Mouse (Mus musculus) stomach, embryonic 16.5 days (tissue): ENCODE measurements around the gene Smim13. TPM values are rescaled to one million over a fixed set of nuclear protein-coding genes. Genes with fewer than 3 reads are reported as not detected.
A peak's percentile ranks its signal among the peaks of the same experiment; 100 is the strongest.
"Not testable (repeated sequence)": the region's sequence is repeated elsewhere in the genome, so short reads cannot be mapped to it uniquely, and the experiment has no call there.

ENCODE experiments used
- ATAC-seq: fragments of 200-750 bp; cut with Nextera tagmentation; 2 replicates; pipeline ENCODE4 v1.8.0; 2017; ENCODE audit warnings: moderate number of reproducible peaks, moderate TSS enrichment; ENCODE audit not compliant: insufficient read depth, low FRiP score
- H3K27ac ChIP-seq: fragments of 300-500 bp; sonication (generic); 2 replicates; pipeline ENCODE4 v1.5.1; 2014; ENCODE audit warnings: low read length
- H3K27me3 ChIP-seq: fragments of 300-500 bp; sonication (generic); 2 replicates; pipeline ENCODE4 v1.6.1; 2014; ENCODE audit warnings: low read length, control low read depth, mixed read lengths; ENCODE audit not compliant: control insufficient read depth, insufficient read depth
- H3K36me3 ChIP-seq: fragments of 300-500 bp; sonication (generic); 2 replicates; pipeline ENCODE4 v1.6.1; 2014; ENCODE audit warnings: low read length; ENCODE audit not compliant: control insufficient read depth, insufficient read depth
- H3K4me1 ChIP-seq: fragments of 300-500 bp; sonication (generic); 2 replicates; pipeline ENCODE4 v1.6.1; 2014; ENCODE audit warnings: low read length, control low read depth, mixed read lengths; ENCODE audit not compliant: control insufficient read depth, insufficient read depth
- H3K4me2 ChIP-seq: fragments of 300-500 bp; sonication (generic); 2 replicates; pipeline ENCODE4 v1.6.1; 2014; ENCODE audit warnings: low read depth, low read length, mixed read lengths
- H3K4me3 ChIP-seq: fragments of 300-500 bp; sonication (generic); replicated peaks from 2 replicates; pipeline ENCODE4 v1.5.1; 2014; ENCODE audit warnings: mild to moderate bottlenecking, low read length
- H3K9ac ChIP-seq: fragments of 300-500 bp; sonication (generic); 2 replicates; pipeline ENCODE4 v1.6.1; 2014; ENCODE audit warnings: low read length
- H3K9me3 ChIP-seq: fragments of 300-500 bp; sonication (generic); replicated peaks from 2 replicates; pipeline ENCODE4 v1.6.1; 2016; ENCODE audit warnings: low read length, control low read depth; ENCODE audit not compliant: control insufficient read depth
- WGBS: fragments of 180-500 bp; shearing (Covaris S2); extraction: QIAGEN DNeasy Blood & Tissue Kit; methylation state at CpG from one replicate; pipeline ENCODE4 v1.1.7; 2014; 5-methylcytosine and 5-hydroxymethylcytosine counted together
- polyA plus RNA-seq: library from polyadenylated mRNA; unstranded; fragments of >200 nt; fragmentation: Nextera tagmentation; extraction: Ambion mirVana; gene quantifications from 2 replicates; pipeline ENCODE4 v1.2.1, GENCODE M21; 2015

Gene Smim13
- 14.1 and 14.4 TPM in 2 replicates for polyA plus RNA-seq

GRCm38 (mm10) chr13:41249538-41250317, at the start of gene Smim13:
TSS of gene Smim13 (plus strand) at chr13:41249844.
- Histone ChIP-seq H3K9ac (peak within 1 kb of the TSS; percentile 91), H3K4me2 (peak within 1 kb of the TSS; percentile 82), H3K4me3 (peak within 1 kb of the TSS; percentile 85), H3K4me1 (peaks cover 15% of the 10 kb centered on the region), H3K27me3 (no peaks in the 10 kb centered on the region), H3K36me3 (no peaks in the 10 kb centered on the region), H3K27ac (peak within 1 kb of the TSS; percentile 89), H3K9me3 (no peaks in the 10 kb centered on the region)
- WGBS: under 1% methylated on average over 71 of the region's 78 CpGs
- ATAC-seq: peak; percentile 95

GRCm38 (mm10) chr13:41200861-41201260, 48.8 kb upstream of the Smim13 start:
- H3K4me3 ChIP-seq: no peak overlapping the region
- 69% methylated on average over 2 of the region's 2 CpGs for WGBS
- H3K36me3 ChIP-seq: no peaks in the 10 kb centered on the region
- no peak for ATAC-seq
- no peaks in the 10 kb centered on the region for H3K9me3 ChIP-seq
- no peak overlapping the region for H3K27ac ChIP-seq
- no peak overlapping the region for H3K9ac ChIP-seq
- no peaks in the 10 kb centered on the region for H3K4me1 ChIP-seq
- H3K27me3 ChIP-seq: no peaks in the 10 kb centered on the region
- no peak overlapping the region for H3K4me2 ChIP-seq

- H3K27ac ChIP-seq: no peak overlapping the region
- H3K36me3 ChIP-seq: no peaks in the 10 kb centered on the region
- 69% methylated on average over 7 of the region's 7 CpGs for WGBS
- no peak overlapping the region for H3K4me3 ChIP-seq
- no peaks in the 10 kb centered on the region for H3K27me3 ChIP-seq
- H3K4me1 ChIP-seq: no peaks in the 10 kb centered on the region
- H3K9ac ChIP-seq: no peak overlapping the region
- no peak overlapping the region for H3K4me2 ChIP-seq
- H3K9me3 ChIP-seq: no peaks in the 10 kb centered on the region
- no peak for ATAC-seq
Measured at GRCm38 (mm10) chr13:41203289-41203688, 46.4 kb upstream of the Smim13 start.

- H3K4me3 ChIP-seq: no peak overlapping the region
- no peaks in the 10 kb centered on the region for H3K9me3 ChIP-seq
- no peak for ATAC-seq
- no peaks in the 10 kb centered on the region for H3K27me3 ChIP-seq
- no peak overlapping the region for H3K9ac ChIP-seq
- no peaks in the 10 kb centered on the region for H3K4me1 ChIP-seq
- 81% methylated on average over 9 of the region's 9 CpGs for WGBS
- H3K27ac ChIP-seq: no peak overlapping the region
- H3K4me2 ChIP-seq: no peak overlapping the region
- H3K36me3 ChIP-seq: no peaks in the 10 kb centered on the region
Measured at GRCm38 (mm10) chr13:41203691-41204090, 46.0 kb upstream of the Smim13 start.

- not testable (repeated sequence) for H3K9ac ChIP-seq, H3K4me2 ChIP-seq, H3K36me3 ChIP-seq, H3K4me3 ChIP-seq, H3K27ac ChIP-seq, H3K27me3 ChIP-seq, H3K4me1 ChIP-seq, H3K9me3 ChIP-seq, ATAC-seq
Measured at GRCm38 (mm10) chr13:41205568-41205967, 44.1 kb upstream of the Smim13 start.

GRCm38 (mm10) chr13:41206241-41206640, 43.4 kb upstream of the Smim13 start:
- no peak for ATAC-seq
- Histone ChIP-seq H3K4me3 (no peak overlapping the region), H3K4me2 (no peak overlapping the region), H3K27ac (no peak overlapping the region), H3K4me1 (no peaks in the 10 kb centered on the region), H3K27me3 (no peaks in the 10 kb centered on the region), H3K9me3 (no peaks in the 10 kb centered on the region), H3K36me3 (no peaks in the 10 kb centered on the region), H3K9ac (no peak overlapping the region)
- WGBS: 84% methylated on average over 5 of the region's 5 CpGs

- ATAC-seq: no peak
- Histone ChIP-seq H3K27ac (no peak overlapping the region), H3K9ac (no peak overlapping the region), H3K4me1 (no peaks in the 10 kb centered on the region), H3K27me3 (no peaks in the 10 kb centered on the region), H3K4me2 (no peak overlapping the region), H3K4me3 (no peak overlapping the region), H3K36me3 (no peaks in the 10 kb centered on the region), H3K9me3 (no peaks in the 10 kb centered on the region)
- 63% methylated on average over 4 of the region's 4 CpGs for WGBS
Measured at GRCm38 (mm10) chr13:41211276-41211675, 38.4 kb upstream of the Smim13 start.

DNA sequence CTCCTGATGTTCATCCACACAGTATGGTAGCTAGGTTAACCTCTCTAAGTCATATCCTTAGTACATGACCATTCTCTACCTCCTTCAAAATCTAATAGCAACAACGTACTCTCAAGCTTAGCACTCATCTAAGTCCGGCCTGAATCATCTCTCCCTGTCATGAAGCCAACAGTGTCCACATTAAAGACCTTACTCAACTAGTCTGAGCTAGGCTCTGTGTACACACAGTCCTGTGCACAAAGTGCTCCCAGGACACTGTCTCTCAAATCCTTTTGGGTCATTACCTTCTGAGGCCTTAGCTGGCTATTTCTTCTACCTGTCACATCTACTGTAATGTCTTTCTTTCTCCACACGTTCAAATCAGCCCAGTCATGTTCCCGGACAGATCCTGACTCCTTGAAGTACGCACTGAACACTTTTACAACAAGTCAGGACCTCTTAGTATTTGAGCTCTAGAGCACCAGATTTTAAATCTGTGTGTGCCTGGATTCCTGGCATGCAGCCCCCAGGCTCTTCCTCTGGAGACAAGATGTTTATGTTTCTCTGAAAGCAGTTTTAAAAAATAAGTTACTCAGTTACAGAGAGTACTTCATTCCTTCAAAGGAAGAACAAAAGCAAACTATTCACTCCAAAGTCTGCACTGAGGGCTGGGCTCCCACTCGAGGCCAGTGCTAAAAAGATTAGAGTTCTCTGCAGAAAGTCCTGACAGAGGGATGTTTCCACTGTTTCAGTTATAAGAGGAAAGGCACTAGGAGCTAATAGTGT, 36.9 kb upstream of the Smim13 start:
- Histone ChIP-seq H3K9me3 (no peaks in the 10 kb centered on the region), H3K4me1 (no peaks in the 10 kb centered on the region), H3K4me3 (no peak overlapping the region), H3K36me3 (no peaks in the 10 kb centered on the region), H3K4me2 (no peak overlapping the region), H3K27ac (peak overlapping the region; percentile 34), H3K27me3 (no peaks in the 10 kb centered on the region), H3K9ac (no peak overlapping the region)
- WGBS: 42% methylated on average over 6 of the region's 6 CpGs
- no peak for ATAC-seq

DNA sequence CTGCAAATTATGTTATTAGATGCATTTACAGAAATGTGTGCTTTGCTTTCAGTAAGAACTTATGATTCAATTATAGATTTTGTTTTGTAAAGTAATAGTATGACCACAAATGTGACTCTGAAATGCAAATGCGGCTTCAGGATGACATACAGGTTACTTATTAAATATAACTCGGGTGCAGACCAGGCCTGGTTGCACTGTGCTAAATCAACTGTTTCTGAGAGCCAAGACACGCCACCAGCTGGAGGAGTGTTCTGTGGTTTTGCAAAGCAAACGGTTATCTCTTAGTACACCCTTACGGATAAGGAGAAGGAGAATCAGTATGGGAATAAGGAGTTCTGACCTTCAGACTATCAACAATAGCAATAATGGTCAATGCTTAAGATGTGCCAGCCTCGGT, 34.0 kb upstream of the Smim13 start:
- Histone ChIP-seq H3K27ac (no peak overlapping the region), H3K9ac (no peak overlapping the region), H3K27me3 (no peaks in the 10 kb centered on the region), H3K36me3 (no peaks in the 10 kb centered on the region), H3K4me2 (no peak overlapping the region), H3K4me3 (no peak overlapping the region), H3K9me3 (0 out of 2 replicates have a peak, but pooled peaks cover 2% of the 10 kb centered on the region), H3K4me1 (no peaks in the 10 kb centered on the region)
- 72% methylated on average over 6 of the region's 6 CpGs for WGBS
- no peak for ATAC-seq
